Mouse (Mus musculus): ENCODE measurements around the gene Gcg. TPM values are rescaled to one million over a fixed set of nuclear protein-coding genes. Genes with fewer than 3 reads are reported as not detected.

Gene Gcg
- total RNA-seq, 2 experiments from 2014 or later = not detected

- DNase-seq = no peak
Observed at GRCm38 (mm10) chr2:62459241-62460174, 23.9 kb downstream of the Gcg start.

GRCm38 (mm10) chr2:62458070-62458469, 25.4 kb downstream of the Gcg start:
- DNase-seq = no peak

- DNase-seq = no peak
Observed at GRCm38 (mm10) chr2:62454991-62455390, 28.5 kb downstream of the Gcg start.

- DNase-seq = no peak
Observed at GRCm38 (mm10) chr2:62454033-62454432, 29.4 kb downstream of the Gcg start.

- no peak for DNase-seq
Observed at GRCm38 (mm10) chr2:62450364-62450763, 33.1 kb downstream of the Gcg start.

- DNase-seq = no peak
Observed at GRCm38 (mm10) chr2:62449692-62450346, 33.6 kb downstream of the Gcg start.

GRCm38 (mm10) chr2:62440802-62441544, 42.5 kb downstream of the Gcg start:
- peak; percentile 22 for DNase-seq

- no peak for DNase-seq
Observed at GRCm38 (mm10) chr2:62440083-62440482, 43.4 kb downstream of the Gcg start.

GRCm38 (mm10) chr2:62431245-62431795, 52.1 kb downstream of the Gcg start:
- no peak for DNase-seq

GRCm38 (mm10) chr2:62425941-62426340, 57.5 kb downstream of the Gcg start:
- DNase-seq = peak; percentile 26

Other genes starting within 250 kb of the Gcg start
- gene Dpp4, start 71.4 kb downstream of the Gcg start, total RNA-seq (2021) = 10 to 100 TPM in 1 of 2 experiments, 1 to 10 TPM in 1; 9.5 to 14.5 TPM
- gene Fap, start 90.4 kb upstream of the Gcg start, total RNA-seq (2021) = 10 to 100 TPM; 10.6 to 11.8 TPM
- 1 to 10 TPM; 5.8 to 8.1 TPM for gene Ifih1, start 162.6 kb upstream of the Gcg start, total RNA-seq (2021)
- gene Gca, start 180.6 kb upstream of the Gcg start, total RNA-seq (2021) = 1 to 10 TPM; 1.1 to 2.8 TPM